In the genomic region with DNA sequence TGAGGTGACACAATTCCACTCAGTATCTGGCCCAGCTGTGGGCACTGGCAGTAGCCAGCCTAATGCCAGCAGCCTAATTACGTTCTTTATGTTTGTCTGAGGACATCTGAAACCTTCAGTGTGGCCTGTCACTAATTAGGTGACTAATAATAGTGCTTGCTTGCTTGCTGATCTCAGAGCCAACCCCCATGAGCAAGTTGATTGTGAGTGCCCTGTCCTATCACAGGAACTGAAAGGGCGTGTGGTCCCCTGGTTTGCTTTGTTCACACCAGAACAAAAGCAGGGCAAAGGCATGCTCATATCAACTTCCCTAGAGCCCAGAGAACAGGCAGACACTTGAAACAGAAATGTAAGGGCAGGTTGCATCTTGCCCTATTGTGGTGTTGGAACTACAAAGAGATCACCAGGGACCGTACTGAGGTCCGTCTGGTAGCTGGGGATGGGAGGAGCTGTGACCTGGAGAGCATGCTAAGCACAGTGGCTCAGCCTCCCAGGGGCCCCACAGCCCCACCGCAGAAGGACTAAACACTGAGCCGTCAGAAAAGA, we compare ENCODE assay signal across 16 mouse cellular contexts.
DNase-seq lines count a peak whose midpoint lies in the region; ATAC-seq and TF ChIP-seq lines count a peak whose summit lies in the region.
"Had no signal": no experiment of that assay in that cellular context is flagged by ENCODE, and none has a peak within 500 bp of the region (broad histone marks: within the 10 kb centered on the region; RNA-seq: fewer than 3 reads in every experiment).

No protein-coding gene starts in this region.

- dilution Hi-C loops in CH12.LX (cut with MboI; ENCODE audit: extremely low pct_ligation_motif_present, extremely low pct_unique_long_range_greater_than_20kb, low sequenced_read_pairs), result no loop called here

- no peaks in the 10 kb centered on the region for H3K9me3 ChIP-seq in CH12.LX (replicated peaks; ENCODE audit: low read length)
- H3K9me3 ChIP-seq in embryonic facial prominence, embryonic 15.5 days (replicated peaks), result no peaks in the 10 kb centered on the region
- no peaks in the 10 kb centered on the region for H3K9me3 ChIP-seq in limb, embryonic 10.5 days (replicated peaks)
- H3K9me3 ChIP-seq: intestine, embryonic 15.5 days; kidney, embryonic 15.5 days; limb, embryonic 13.5 days; midbrain, embryonic 13.5 days had no signal

- peak overlapping the region in 1 of 3 experiments; percentile 15 for H3K4me3 ChIP-seq in CH12.LX (replicated peaks in 1 of 3; ENCODE audit: low read depth in 2 of 3, low read length in 2 of 3, poor library complexity in 1 of 3)
- no peak overlapping the region for H3K4me3 ChIP-seq in embryonic facial prominence, embryonic 15.5 days (replicated peaks)
- H3K4me3 ChIP-seq in limb, embryonic 10.5 days, result no peak overlapping the region
- H3K4me3 ChIP-seq: intestine, embryonic 15.5 days; kidney, embryonic 15.5 days; limb, embryonic 13.5 days; midbrain, embryonic 13.5 days had no signal

- H3K79me2 ChIP-seq in CH12.LX (replicated peaks; ENCODE audit: control insufficient read depth, extremely low read depth, insufficient read depth, poor library complexity, severe bottlenecking), result no peaks in the 10 kb centered on the region

- no peaks in the 10 kb centered on the region for H3K27me3 ChIP-seq in CH12.LX (replicated peaks)
- H3K27me3 ChIP-seq in embryonic facial prominence, embryonic 15.5 days, result no peaks in the 10 kb centered on the region
- no peaks in the 10 kb centered on the region for H3K27me3 ChIP-seq in limb, embryonic 10.5 days (ENCODE audit: low read depth, poor library complexity, severe bottlenecking)
- H3K27me3 ChIP-seq: intestine, embryonic 15.5 days; kidney, embryonic 15.5 days; limb, embryonic 13.5 days; midbrain, embryonic 13.5 days had no signal

- in situ Hi-C loops in CH12.LX (cut with MboI; ENCODE audit: low pct_ligation_motif_present, low pct_unique_long_range_greater_than_20kb, low sequenced_read_pairs), result no loop called here

- H3K27ac ChIP-seq in CH12.LX (ENCODE audit: insufficient read depth, low read depth), result peak overlapping the region; percentile 38; the same call in 1 of the 2 replicates
- no peak overlapping the region for H3K27ac ChIP-seq in embryonic facial prominence, embryonic 15.5 days (replicated peaks)
- H3K27ac ChIP-seq in limb, embryonic 10.5 days, result peak overlapping the region; percentile 79
- H3K27ac ChIP-seq: intestine, embryonic 15.5 days; kidney, embryonic 15.5 days; limb, embryonic 13.5 days; midbrain, embryonic 13.5 days had no signal

- H3K36me3 ChIP-seq in CH12.LX (replicated peaks in 1 of 2; ENCODE audit: control insufficient read depth in 1 of 2, insufficient read depth in 1 of 2, low read length in 1 of 2), result no peaks in the 10 kb centered on the region
- H3K36me3 ChIP-seq in embryonic facial prominence, embryonic 15.5 days, result no peaks in the 10 kb centered on the region
- H3K36me3 ChIP-seq in limb, embryonic 10.5 days, result no peaks in the 10 kb centered on the region
- H3K36me3 ChIP-seq: intestine, embryonic 15.5 days; kidney, embryonic 15.5 days; limb, embryonic 13.5 days; midbrain, embryonic 13.5 days had no signal

- peaks cover 9 to 13% of the 10 kb centered on the region in 2 experiments for H3K4me1 ChIP-seq in CH12.LX (ENCODE audit: control insufficient read depth in 1 of 2, insufficient read depth in 2 of 2)
- no peaks in the 10 kb centered on the region for H3K4me1 ChIP-seq in embryonic facial prominence, embryonic 15.5 days
- peaks cover 37% of the 10 kb centered on the region for H3K4me1 ChIP-seq in limb, embryonic 10.5 days
- H3K4me1 ChIP-seq: kidney, embryonic 15.5 days had no signal

- TF ChIP-seq RAD21 in CH12.LX (IDR thresholded peaks at IDR 0.05; ENCODE audit: low read depth, low read length), result no peak

- no peak; the same call in 1 of the 2 replicates for TF ChIP-seq EP300 in CH12.LX (IDR thresholded peaks at IDR 0.05; ENCODE audit: low read length)

- peak; percentile 63 for ATAC-seq in embryonic facial prominence, embryonic 15.5 days (ENCODE audit: insufficient number of reproducible peaks, low FRiP score, low TSS enrichment, low read depth)
- ATAC-seq: intestine, embryonic 15.5 days; midbrain, embryonic 13.5 days had no signal

- DNase-seq in embryo, embryonic 10 days (ENCODE audit: low spot score), result peak; percentile 28
- no peak for DNase-seq in embryo, embryonic 10.5 days (ENCODE audit: low spot score)
- peak; percentile 24 for DNase-seq in CH12.LX (ENCODE audit: extremely low read depth)
- no peak for DNase-seq in limb, embryonic 10.5 days (ENCODE audit: low spot score)
- DNase-seq in urinary bladder, postnatal 25 days (ENCODE audit: low spot score), result no peak
- no peak for DNase-seq in lung, postnatal 25 days (ENCODE audit: low spot score)
- no peak for DNase-seq in right cerebral cortex, postnatal 10 days (ENCODE audit: low spot score in 2 of 2)
- DNase-seq: cerebellum, adult 18-20 months; heart, adult 18-20 months; lung, postnatal 36 days; right cerebral cortex, postnatal 4 days had no signal

- no peak overlapping the region for H3K9ac ChIP-seq in CH12.LX (ENCODE audit: insufficient read depth, low read depth)
- H3K9ac ChIP-seq in embryonic facial prominence, embryonic 15.5 days, result no peak overlapping the region
- H3K9ac ChIP-seq: intestine, embryonic 15.5 days; kidney, embryonic 15.5 days; limb, embryonic 13.5 days; midbrain, embryonic 13.5 days had no signal

- peak overlapping the region; percentile 86; the same call in 1 of the 2 replicates for H3K4me2 ChIP-seq in CH12.LX (ENCODE audit: insufficient read depth, low read depth, poor library complexity, severe bottlenecking)
- H3K4me2 ChIP-seq in embryonic facial prominence, embryonic 15.5 days (replicated peaks), result no peak overlapping the region
- H3K4me2 ChIP-seq: intestine, embryonic 15.5 days; kidney, embryonic 15.5 days; limb, embryonic 13.5 days; midbrain, embryonic 13.5 days had no signal

- TF ChIP-seq CTCF in CH12.LX (conservative IDR thresholded peaks at IDR 0.05 in 1 of 2, IDR thresholded peaks at IDR 0.05 in 1 of 2; ENCODE audit: low read depth in 2 of 2, low read length in 2 of 2), result no peak

- WGBS in embryonic facial prominence, embryonic 15.5 days, result 47% methylated on average over 6 of the region's 6 CpGs
- 51% methylated on average over 6 of the region's 6 CpGs for WGBS in limb, embryonic 10.5 days

- no peak for TF ChIP-seq POLR2A in CH12.LX (IDR thresholded peaks at IDR 0.05; ENCODE audit: low read depth, low read length)

TF ChIP-seq in CH12.LX, 34 proteins besides CTCF, POLR2A, EP300 and RAD21:
- TF ChIP-seq TBP (conservative IDR thresholded peaks at IDR 0.05; ENCODE audit: low read depth, low read length) (no peak), BHLHE40 (IDR thresholded peaks at IDR 0.05; ENCODE audit: low read depth, low read length) (peak; percentile 34; the same call in 1 of the 2 replicates), IRF4 (IDR thresholded peaks at IDR 0.05; ENCODE audit: low read depth, low read length) (0 out of 2 replicates have a peak, but pooled peaks have one; percentile 31), CHD1 (IDR thresholded peaks at IDR 0.05; ENCODE audit: low read depth, low read length) (peak; percentile 96)

Comparison
In these comparisons a context has a peak if more than half of its experiments do, and no peak if none do; other contexts are left out.
1. DNase-seq: peak in embryo, embryonic 10 days (single experiment) and CH12.LX (single experiment); none in embryo, embryonic 10.5 days (single experiment), limb, embryonic 10.5 days (single experiment), urinary bladder, postnatal 25 days (single experiment), lung, postnatal 25 days (single experiment) and right cerebral cortex, postnatal 10 days (0 of 2).